Mouse (Mus musculus): ENCODE data around the gene Btbd3.

DNA sequence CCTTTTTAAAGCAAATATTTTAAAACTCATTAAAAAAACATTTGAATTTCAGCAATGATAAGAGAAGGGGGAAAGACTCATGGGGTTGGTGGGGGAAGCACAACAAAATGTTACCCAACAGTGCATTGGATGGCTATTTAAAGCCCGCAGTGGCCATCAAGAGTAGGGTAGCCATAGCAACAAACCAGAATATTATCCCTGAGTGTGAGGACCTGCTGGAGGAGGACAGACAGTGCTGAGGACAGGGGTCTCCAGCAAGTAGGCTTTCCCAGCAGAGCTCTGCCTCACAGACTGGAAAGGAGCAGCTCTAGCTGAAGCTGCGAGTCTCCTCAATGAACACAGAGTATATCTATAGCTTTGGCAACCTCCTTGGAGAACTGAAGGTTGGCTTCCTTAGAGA lies 331.0 kb downstream of the Btbd3 start:
- TF ChIP-seq EP300 (optimal IDR thresholded peaks at IDR 0.05) (no peak), CTCF (IDR thresholded peaks at IDR 0.05; ENCODE audit: low read depth) (no peak)
